Mouse (Mus musculus): ENCODE measurements around the gene Adarb2. TPM values are rescaled to one million over a fixed set of nuclear protein-coding genes. Genes with fewer than 3 reads are reported as not detected.

Adarb2 gene
- total RNA-seq, 2 experiments from 2014 or later = not detected

DNA sequence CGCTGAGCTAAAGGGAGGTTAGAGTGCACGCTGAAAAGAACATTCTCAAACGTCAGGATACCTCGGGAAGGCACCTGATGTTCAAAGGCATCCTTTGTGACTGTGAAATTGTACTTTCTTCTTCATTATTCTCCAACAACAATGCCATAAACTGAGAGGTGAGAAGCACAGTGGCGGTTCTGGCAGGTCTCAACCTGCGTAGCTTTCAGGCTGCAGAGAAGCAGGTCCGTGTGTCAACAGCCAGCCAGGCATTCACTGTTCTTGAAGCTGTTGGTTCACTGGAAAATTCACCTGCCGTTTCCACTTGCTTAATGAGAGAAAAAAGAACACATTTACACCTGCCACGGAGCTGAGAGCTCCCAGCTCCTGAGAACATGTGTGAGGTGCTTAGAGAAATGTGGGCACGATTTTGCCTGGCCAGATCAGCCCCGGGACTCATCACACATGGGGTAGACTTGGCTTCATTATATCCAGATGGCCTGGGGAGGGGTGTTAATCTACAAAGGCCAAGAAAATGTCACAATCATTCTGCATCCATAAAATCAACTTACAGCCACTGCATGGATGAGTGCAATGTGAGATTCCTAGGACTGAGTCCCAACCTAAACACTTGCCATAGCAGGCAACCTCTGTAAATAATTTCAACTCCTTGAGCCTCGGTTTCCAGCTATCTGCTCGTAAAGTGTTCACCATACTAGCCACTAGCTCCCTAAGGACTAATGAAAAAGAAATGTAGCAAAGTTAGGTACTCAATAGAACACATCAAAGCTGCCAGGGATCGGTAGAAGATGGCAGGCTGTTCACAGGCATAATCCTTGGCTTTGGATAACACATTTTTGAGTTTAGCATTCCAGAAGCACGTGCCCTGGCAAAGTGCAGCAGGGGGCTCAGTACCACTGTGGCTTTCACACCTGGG is 364.7 kb downstream of the Adarb2 start:
- ATAC-seq (replicated peaks; ENCODE audit: low FRiP score, low TSS enrichment, poor library complexity, severe bottlenecking) = no peak

GRCm38 (mm10) chr13:8570269-8570668 is 367.6 kb downstream of the Adarb2 start:
- ATAC-seq (replicated peaks; ENCODE audit: low FRiP score, low TSS enrichment, poor library complexity, severe bottlenecking) = no peak

DNA sequence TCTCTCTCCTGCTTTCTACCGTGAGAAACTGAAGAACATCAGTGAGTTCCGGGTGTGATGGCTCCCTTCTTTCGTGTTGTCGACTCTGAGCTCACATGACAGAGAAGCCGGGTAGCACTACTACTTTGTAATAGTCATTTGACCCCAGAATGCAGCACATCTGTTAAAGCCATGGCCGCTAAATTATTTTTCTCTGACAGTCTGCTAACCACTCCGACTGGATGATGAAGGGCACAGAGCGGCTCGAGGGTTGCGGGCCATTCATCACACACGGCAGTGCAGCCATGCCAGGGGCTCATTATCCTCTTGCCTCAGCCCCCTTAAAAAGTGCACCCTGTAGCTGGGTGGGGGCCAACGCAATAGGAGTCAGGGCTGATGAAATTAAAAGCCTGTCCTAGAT is 371.2 kb downstream of the Adarb2 start:
- ATAC-seq (replicated peaks; ENCODE audit: low FRiP score, low TSS enrichment, poor library complexity, severe bottlenecking) = no peak

- ATAC-seq (replicated peaks; ENCODE audit: low FRiP score, low TSS enrichment, poor library complexity, severe bottlenecking) = no peak
These were observed 381.8 kb downstream of the Adarb2 start for GRCm38 (mm10) chr13:8584257-8585005.

DNA sequence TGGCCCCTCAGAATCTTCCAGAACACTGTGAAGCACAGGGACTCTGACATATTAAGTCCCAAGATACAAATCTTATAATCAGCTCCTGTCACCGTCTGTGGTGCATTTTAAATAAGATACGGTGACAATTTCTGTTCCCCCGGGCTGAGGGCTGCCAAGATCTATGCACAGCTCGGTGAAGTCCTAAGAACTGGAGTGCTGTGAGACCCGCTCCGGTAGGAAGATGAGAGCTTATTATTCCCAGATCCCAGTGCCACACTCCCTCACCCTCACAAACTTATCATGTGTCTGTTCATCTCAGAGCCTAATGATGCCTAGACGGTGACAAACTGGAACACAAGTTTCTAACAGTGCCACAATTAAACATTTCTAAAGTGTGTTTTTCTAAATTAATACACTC is 384.8 kb downstream of the Adarb2 start:
- ATAC-seq (replicated peaks; ENCODE audit: low FRiP score, low TSS enrichment, poor library complexity, severe bottlenecking) = no peak

DNA sequence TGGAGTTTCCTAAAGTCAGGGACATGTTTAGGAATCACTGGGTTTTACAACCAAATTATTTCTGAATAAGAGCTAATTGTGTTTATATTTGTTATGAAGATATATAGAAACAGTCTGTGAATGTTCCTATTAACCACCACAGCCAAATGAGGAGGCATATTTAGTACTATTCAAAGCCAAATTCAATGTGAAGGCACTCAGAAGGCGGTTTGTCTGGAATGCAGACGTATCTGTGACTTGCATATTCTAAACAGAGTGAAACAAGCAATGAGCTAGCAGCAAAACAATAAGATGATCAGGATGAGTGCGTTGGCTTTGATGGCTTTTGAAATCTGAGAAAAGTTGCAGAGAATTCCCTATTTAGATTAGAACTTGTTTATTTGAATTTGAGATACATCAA is 387.8 kb downstream of the Adarb2 start:
- ATAC-seq (replicated peaks; ENCODE audit: low FRiP score, low TSS enrichment, poor library complexity, severe bottlenecking) = no peak

- ATAC-seq (replicated peaks; ENCODE audit: low FRiP score, low TSS enrichment, poor library complexity, severe bottlenecking) = no peak
These were observed 394.4 kb downstream of the Adarb2 start for GRCm38 (mm10) chr13:8596977-8597646.

- no peak for ATAC-seq (replicated peaks; ENCODE audit: low FRiP score, low TSS enrichment, poor library complexity, severe bottlenecking)
These were observed 395.0 kb downstream of the Adarb2 start for GRCm38 (mm10) chr13:8597647-8598017.

DNA sequence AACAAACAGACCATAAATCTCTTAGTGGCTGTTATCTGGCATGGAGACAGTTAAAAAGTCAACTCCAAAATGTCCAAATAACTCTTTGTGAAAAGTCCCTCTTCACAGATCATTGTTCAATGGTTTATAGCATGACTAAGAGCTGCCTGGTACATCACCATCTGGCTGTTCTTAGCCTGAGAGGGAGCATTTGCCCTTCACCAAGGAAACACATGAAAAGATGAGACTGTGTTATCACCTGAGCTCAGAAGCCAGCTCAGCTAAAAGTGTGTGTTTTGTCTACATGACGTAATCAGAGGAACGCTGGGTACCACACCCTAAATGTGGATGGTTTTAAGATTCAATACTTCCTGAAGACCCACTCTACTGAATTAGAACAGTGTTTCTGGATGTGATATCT is 403.0 kb downstream of the Adarb2 start:
- peak; percentile 58; the same call in 1 of the 2 replicates for ATAC-seq (replicated peaks; ENCODE audit: low FRiP score, low TSS enrichment, poor library complexity, severe bottlenecking)

DNA sequence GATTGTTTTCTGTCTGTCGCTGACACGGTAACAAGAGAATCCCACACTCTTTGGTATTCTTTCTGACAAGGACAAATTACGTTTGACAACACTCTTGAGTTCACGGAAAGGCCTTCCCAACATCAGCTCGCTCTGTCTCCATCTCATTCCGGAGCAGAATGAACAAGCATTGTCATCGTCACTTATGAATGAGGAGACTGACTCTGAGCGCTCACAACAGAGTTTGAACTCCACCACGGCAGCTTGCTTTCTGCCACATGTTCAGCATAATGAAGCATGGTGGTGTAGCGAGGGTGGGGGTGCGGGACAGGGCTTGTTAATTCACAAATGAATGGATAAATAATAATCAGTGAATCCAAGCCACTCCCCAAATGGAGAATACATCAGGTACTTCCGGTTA is 405.4 kb downstream of the Adarb2 start:
- ATAC-seq (replicated peaks; ENCODE audit: low FRiP score, low TSS enrichment, poor library complexity, severe bottlenecking) = no peak

DNA sequence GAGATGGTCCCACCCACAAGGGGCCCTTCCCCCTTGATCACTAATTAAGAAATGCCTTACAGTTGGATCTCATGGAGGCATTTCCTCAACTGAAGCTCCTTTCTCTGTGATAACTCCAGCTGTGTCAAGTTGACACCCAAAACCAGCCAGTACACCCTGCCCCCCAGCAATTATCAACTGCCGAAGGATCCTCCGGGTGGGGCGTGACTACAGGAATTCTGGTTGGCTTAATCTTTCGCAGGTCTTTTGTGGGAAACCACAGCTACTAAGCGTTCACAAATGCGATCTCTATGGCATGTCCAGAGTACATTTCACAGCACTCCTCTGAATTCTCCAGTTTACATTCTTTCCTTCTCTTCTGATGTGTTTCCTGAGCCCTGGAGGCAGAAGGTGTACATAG is 406.3 kb downstream of the Adarb2 start:
- ATAC-seq (replicated peaks; ENCODE audit: low FRiP score, low TSS enrichment, poor library complexity, severe bottlenecking) = peak; percentile 90

GRCm38 (mm10) chr13:8610956-8611355 is 408.3 kb downstream of the Adarb2 start:
- no peak for ATAC-seq (replicated peaks; ENCODE audit: low FRiP score, low TSS enrichment, poor library complexity, severe bottlenecking)

GRCm38 (mm10) chr13:8612618-8613391 is 410.1 kb downstream of the Adarb2 start:
- ATAC-seq (replicated peaks; ENCODE audit: low FRiP score, low TSS enrichment, poor library complexity, severe bottlenecking) = no peak

GRCm38 (mm10) chr13:8616685-8617084 is 414.0 kb downstream of the Adarb2 start:
- no peak for ATAC-seq (replicated peaks; ENCODE audit: low FRiP score, low TSS enrichment, poor library complexity, severe bottlenecking)

DNA sequence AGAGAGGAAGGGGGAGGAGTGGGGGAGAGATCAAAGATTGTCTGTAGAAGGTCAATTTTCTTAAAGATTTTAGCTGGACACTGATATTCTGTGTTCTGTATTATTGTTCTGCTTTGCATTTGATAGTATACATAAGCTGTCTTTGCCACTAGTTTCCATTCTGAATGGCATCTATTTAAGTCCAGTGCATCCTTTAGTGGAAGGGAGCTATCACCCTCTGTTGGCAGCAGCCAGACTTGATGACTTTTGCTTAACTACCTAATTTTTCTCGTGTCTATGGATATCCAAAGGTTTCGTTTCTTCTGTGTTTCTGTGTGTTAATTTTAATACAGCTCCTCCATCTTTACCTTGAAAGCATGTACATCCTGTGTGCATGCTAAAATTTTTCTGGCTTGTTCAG is 419.6 kb downstream of the Adarb2 start:
- ATAC-seq (replicated peaks; ENCODE audit: low FRiP score, low TSS enrichment, poor library complexity, severe bottlenecking) = no peak

GRCm38 (mm10) chr13:8629565-8629964 is 426.9 kb downstream of the Adarb2 start:
- ATAC-seq (replicated peaks; ENCODE audit: low FRiP score, low TSS enrichment, poor library complexity, severe bottlenecking) = no peak

GRCm38 (mm10) chr13:8631618-8632017 is 429.0 kb downstream of the Adarb2 start:
- peak; percentile 55 for ATAC-seq (replicated peaks; ENCODE audit: low FRiP score, low TSS enrichment, poor library complexity, severe bottlenecking)

GRCm38 (mm10) chr13:8632072-8632471 is 429.4 kb downstream of the Adarb2 start:
- ATAC-seq (replicated peaks; ENCODE audit: low FRiP score, low TSS enrichment, poor library complexity, severe bottlenecking) = peak; percentile 96
